In genomic region chr9:23364047-23364446, GRCm38 (mm10) we compare ENCODE assay signal across 21 mouse cellular contexts.
DNase-seq lines count a peak whose midpoint lies in the region; ATAC-seq and TF ChIP-seq lines count a peak whose summit lies in the region.
"Had no signal": no experiment of that assay in that cellular context is flagged by ENCODE, and none has a peak within 500 bp of the region (broad histone marks: within the 10 kb centered on the region; RNA-seq: fewer than 3 reads in every experiment).

No protein-coding gene starts in this region.

- H3K36me3 ChIP-seq in CH12.LX (replicated peaks in 1 of 2; ENCODE audit: control insufficient read depth in 1 of 2, insufficient read depth in 1 of 2, low read length in 1 of 2): no peaks in the 10 kb centered on the region
- no peaks in the 10 kb centered on the region for H3K36me3 ChIP-seq in embryonic facial prominence, embryonic 10.5 days (replicated peaks)
- H3K36me3 ChIP-seq in embryonic facial prominence, embryonic 11.5 days (replicated peaks; ENCODE audit: control insufficient read depth, insufficient read depth, low read depth, low read length): no peaks in the 10 kb centered on the region
- no peaks in the 10 kb centered on the region for H3K36me3 ChIP-seq in intestine, postnatal 0 days (ENCODE audit: control insufficient read depth, insufficient read depth)
- H3K36me3 ChIP-seq: G1E had no signal

- dilution Hi-C loops in CH12.LX (cut with MboI; ENCODE audit: extremely low pct_ligation_motif_present, extremely low pct_unique_long_range_greater_than_20kb, low sequenced_read_pairs): no loop called here

- TF ChIP-seq EP300 in CH12.LX (IDR thresholded peaks at IDR 0.05; ENCODE audit: low read length): 0 out of 2 replicates have a peak, but pooled peaks have one; percentile 28

- in situ Hi-C loops in CH12.LX (cut with MboI; ENCODE audit: low pct_ligation_motif_present, low pct_unique_long_range_greater_than_20kb, low sequenced_read_pairs): no loop called here

- ATAC-seq in embryonic facial prominence, embryonic 11.5 days (replicated peaks; ENCODE audit: insufficient number of reproducible peaks, low FRiP score, low TSS enrichment, low read depth): no peak
- no peak for ATAC-seq in erythroid progenitor cell, adult 5-6 weeks (replicated peaks; ENCODE audit: low FRiP score, poor library complexity, severe bottlenecking)
- ATAC-seq in intestine, postnatal 0 days: no peak
- ATAC-seq: activated CD4-positive, CD25-positive, alpha-beta regulatory T cell, adult 4 months; CD4-positive, CD25-positive, alpha-beta regulatory T cell, adult 4 months; Patski had no signal

- H3K4me2 ChIP-seq in CH12.LX (ENCODE audit: insufficient read depth, low read depth, poor library complexity, severe bottlenecking): peak overlapping the region; percentile 37
- H3K4me2 ChIP-seq in embryonic facial prominence, embryonic 11.5 days (ENCODE audit: low read depth, low read length): no peak overlapping the region
- no peak overlapping the region for H3K4me2 ChIP-seq in intestine, postnatal 0 days (replicated peaks; ENCODE audit: low read depth)

- no peak for TF ChIP-seq CTCF in CH12.LX (conservative IDR thresholded peaks at IDR 0.05 in 1 of 2, IDR thresholded peaks at IDR 0.05 in 1 of 2; ENCODE audit: low read depth in 2 of 2, low read length in 2 of 2)
- no peak for TF ChIP-seq CTCF in intestine, postnatal 0 days (IDR thresholded peaks at IDR 0.05; ENCODE audit: low read depth)

- no peaks in the 10 kb centered on the region for H3K9me3 ChIP-seq in CH12.LX (replicated peaks; ENCODE audit: low read length)
- no peaks in the 10 kb centered on the region for H3K9me3 ChIP-seq in embryonic facial prominence, embryonic 10.5 days
- no peaks in the 10 kb centered on the region for H3K9me3 ChIP-seq in embryonic facial prominence, embryonic 11.5 days (replicated peaks; ENCODE audit: control insufficient read depth, low read length)
- no peaks in the 10 kb centered on the region for H3K9me3 ChIP-seq in intestine, postnatal 0 days (ENCODE audit: control insufficient read depth)
- H3K9me3 ChIP-seq: G1E had no signal

- no peak for TF ChIP-seq RAD21 in CH12.LX (IDR thresholded peaks at IDR 0.05; ENCODE audit: low read depth, low read length)

- 0 out of 2 replicates have a peak overlapping the region, but pooled peaks have one; percentile 9 for H3K9ac ChIP-seq in CH12.LX (ENCODE audit: insufficient read depth, low read depth)
- no peak overlapping the region for H3K9ac ChIP-seq in embryonic facial prominence, embryonic 11.5 days (replicated peaks; ENCODE audit: low read length)
- H3K9ac ChIP-seq in intestine, postnatal 0 days (ENCODE audit: low read depth, low read length): no peak overlapping the region

- WGBS in embryonic facial prominence, embryonic 10.5 days: 78% methylated on average over 2 of the region's 2 CpGs
- 75% methylated on average over 2 of the region's 2 CpGs for WGBS in embryonic facial prominence, embryonic 11.5 days
- 79% methylated on average over 2 of the region's 2 CpGs for WGBS in intestine, postnatal 0 days

- H3K27ac ChIP-seq in CH12.LX (ENCODE audit: insufficient read depth, low read depth): peak overlapping the region; percentile 84
- H3K27ac ChIP-seq in embryonic facial prominence, embryonic 10.5 days (replicated peaks): 0 out of 2 replicates have a peak overlapping the region, but pooled peaks have one; percentile 57
- H3K27ac ChIP-seq in embryonic facial prominence, embryonic 11.5 days (replicated peaks; ENCODE audit: low read depth, low read length): 0 out of 2 replicates have a peak overlapping the region, but pooled peaks have one; percentile 7
- no peak overlapping the region for H3K27ac ChIP-seq in intestine, postnatal 0 days (ENCODE audit: low read depth, low read length)

- no peak for TF ChIP-seq POLR2A in CH12.LX (IDR thresholded peaks at IDR 0.05; ENCODE audit: low read depth, low read length)

- peaks cover 6 to 35% of the 10 kb centered on the region in 2 experiments; a peak in 3 of 4 replicates for H3K4me1 ChIP-seq in CH12.LX (ENCODE audit: control insufficient read depth in 1 of 2, insufficient read depth in 2 of 2)
- H3K4me1 ChIP-seq in embryonic facial prominence, embryonic 10.5 days: peaks cover 13% of the 10 kb centered on the region
- no peaks in the 10 kb centered on the region for H3K4me1 ChIP-seq in embryonic facial prominence, embryonic 11.5 days (ENCODE audit: control insufficient read depth, insufficient read depth, low read length)
- H3K4me1 ChIP-seq in intestine, postnatal 0 days (replicated peaks; ENCODE audit: control insufficient read depth, insufficient read depth, low read length): no peaks in the 10 kb centered on the region

- H3K79me2 ChIP-seq in CH12.LX (replicated peaks; ENCODE audit: control insufficient read depth, extremely low read depth, insufficient read depth, poor library complexity, severe bottlenecking): no peaks in the 10 kb centered on the region

- no peak overlapping the region for H3K4me3 ChIP-seq in CH12.LX (replicated peaks in 1 of 3; ENCODE audit: low read depth in 2 of 3, low read length in 2 of 3, poor library complexity in 1 of 3)
- no peak overlapping the region for H3K4me3 ChIP-seq in embryonic facial prominence, embryonic 10.5 days
- no peak overlapping the region for H3K4me3 ChIP-seq in embryonic facial prominence, embryonic 11.5 days (ENCODE audit: low read depth, low read length)
- H3K4me3 ChIP-seq in intestine, postnatal 0 days (ENCODE audit: low read depth, low read length): no peak overlapping the region

- no peaks in the 10 kb centered on the region for H3K27me3 ChIP-seq in CH12.LX (replicated peaks)
- no peaks in the 10 kb centered on the region for H3K27me3 ChIP-seq in embryonic facial prominence, embryonic 10.5 days (replicated peaks; ENCODE audit: low read depth, poor library complexity, severe bottlenecking)
- H3K27me3 ChIP-seq in embryonic facial prominence, embryonic 11.5 days (ENCODE audit: control insufficient read depth, insufficient read depth, low read length): no peaks in the 10 kb centered on the region
- no peaks in the 10 kb centered on the region for H3K27me3 ChIP-seq in intestine, postnatal 0 days (replicated peaks; ENCODE audit: control insufficient read depth, insufficient read depth, low read length)
- H3K27me3 ChIP-seq: Patski had no signal

- DNase-seq in CH12.LX (ENCODE audit: extremely low read depth): peak; percentile 60
- DNase-seq in embryonic facial prominence, embryonic 10.5 days (ENCODE audit: low spot score): no peak
- no peak for DNase-seq in embryonic facial prominence, embryonic 11.5 days (ENCODE audit: low spot score)
- no peak for DNase-seq in left cerebral cortex, postnatal 4 days
- DNase-seq: adrenal gland, adult 2 months; adrenal gland, adult 8-10 months; adrenal gland, postnatal 10 days; adrenal gland, postnatal 14 days; adrenal gland, postnatal 25 days; adrenal gland, postnatal 36 days; B cell, adult 2 months; cerebellum, adult 11 months; cerebellum, adult 11-12 months; cerebellum, adult 18-20 months; cerebellum, adult 2 months had no signal

- intact Hi-C loops in left cerebral cortex, postnatal 4 days (cut with DNase I): no loop called here

TF ChIP-seq in CH12.LX, 34 proteins besides CTCF, POLR2A, EP300 and RAD21:
- TF ChIP-seq JUN (IDR thresholded peaks at IDR 0.05; ENCODE audit: insufficient read depth, low read depth, low read length): no peak
- TF ChIP-seq MYC (IDR thresholded peaks at IDR 0.05; ENCODE audit: low read depth, low read length): no peak
- TF ChIP-seq HCFC1 (IDR thresholded peaks at IDR 0.05; ENCODE audit: low read depth, low read length): peak; percentile 9; the same call in 1 of the 2 replicates
- no peak for TF ChIP-seq JUND (conservative IDR thresholded peaks at IDR 0.05; ENCODE audit: low read depth, low read length)
- no peak for TF ChIP-seq SMC3 (IDR thresholded peaks at IDR 0.05; ENCODE audit: low read depth, low read length)
- no peak for TF ChIP-seq MEF2A (IDR thresholded peaks at IDR 0.05; ENCODE audit: borderline replicate concordance, low read depth, low read length)
- TF ChIP-seq ZNF384 (IDR thresholded peaks at IDR 0.05; ENCODE audit: low read depth, low read length): no peak
- no peak for TF ChIP-seq ETS1 (conservative IDR thresholded peaks at IDR 0.05; ENCODE audit: low read depth, low read length)
- no peak for TF ChIP-seq CHD1 (IDR thresholded peaks at IDR 0.05; ENCODE audit: low read depth, low read length)
- no peak for TF ChIP-seq MXI1 (IDR thresholded peaks at IDR 0.05; ENCODE audit: low read depth, low read length)
- TF ChIP-seq IRF4 (IDR thresholded peaks at IDR 0.05; ENCODE audit: low read depth, low read length): peak; percentile 72
